Mouse (Mus musculus) adrenal gland, postnatal 25 days (tissue): ENCODE results near the gene Gna12. TPM values are rescaled to one million over a fixed set of nuclear protein-coding genes. Genes with fewer than 3 reads are reported as not detected.

Experiments used
- DNase-seq: peaks from one replicate; pipeline ENCODE4 v3.0.0; 2021; ENCODE audit warnings: mixed read lengths
- total RNA-seq: library from RNA; stranded (reverse); gene quantifications from 2 replicates; pipeline ENCODE4 v1.2.3, GENCODE M21; 2021

The Gna12 gene
- total RNA-seq, 1 experiment from 2014 or later = 166 TPM

- no peak for DNase-seq
Observed at GRCm38 (mm10) chr5:140796051-140796450, 34.2 kb downstream of the Gna12 start.

- no peak for DNase-seq
Observed at GRCm38 (mm10) chr5:140795176-140795575, 35.1 kb downstream of the Gna12 start.

- no peak for DNase-seq
Observed at GRCm38 (mm10) chr5:140794753-140795152, 35.5 kb downstream of the Gna12 start.

GRCm38 (mm10) chr5:140792233-140792632 lies 38.0 kb downstream of the Gna12 start:
- no peak for DNase-seq

GRCm38 (mm10) chr5:140790937-140791877 lies 39.0 kb downstream of the Gna12 start:
- peak; percentile 34 for DNase-seq

- no peak for DNase-seq
Observed at GRCm38 (mm10) chr5:140790392-140790791, 39.8 kb downstream of the Gna12 start.

- no peak for DNase-seq
Observed at GRCm38 (mm10) chr5:140789561-140789960, 40.7 kb downstream of the Gna12 start.

GRCm38 (mm10) chr5:140785240-140785872 lies 44.9 kb downstream of the Gna12 start:
- DNase-seq = no peak

- no peak for DNase-seq
Observed at GRCm38 (mm10) chr5:140784288-140784687, 45.9 kb downstream of the Gna12 start.

- no peak for DNase-seq
Observed at GRCm38 (mm10) chr5:140783577-140783976, 46.7 kb downstream of the Gna12 start.

- DNase-seq = no peak
Observed at GRCm38 (mm10) chr5:140781886-140782572, 48.2 kb downstream of the Gna12 start.

GRCm38 (mm10) chr5:140781122-140781521 lies 49.1 kb downstream of the Gna12 start:
- DNase-seq = no peak

- DNase-seq = no peak
Observed at GRCm38 (mm10) chr5:140776968-140777367, 53.3 kb downstream of the Gna12 start.

- no peak for DNase-seq
Observed at GRCm38 (mm10) chr5:140775111-140775510, 55.1 kb downstream of the Gna12 start.

GRCm38 (mm10) chr5:140772158-140772557 lies 58.1 kb downstream of the Gna12 start:
- DNase-seq = no peak

- DNase-seq = no peak
Observed at GRCm38 (mm10) chr5:140771612-140772011, 58.6 kb downstream of the Gna12 start.

- DNase-seq = peak; percentile 23
Observed at GRCm38 (mm10) chr5:140768333-140768732, 61.9 kb downstream of the Gna12 start.

- DNase-seq = peak; percentile 87
Observed at GRCm38 (mm10) chr5:140767704-140768141, 62.5 kb downstream of the Gna12 start.

- DNase-seq = no peak
Observed at GRCm38 (mm10) chr5:140766566-140766965, 63.7 kb downstream of the Gna12 start.

GRCm38 (mm10) chr5:140764921-140765613 lies 65.2 kb downstream of the Gna12 start:
- DNase-seq = peak; percentile 19

- DNase-seq = no peak
Observed at GRCm38 (mm10) chr5:140762540-140762939, 67.7 kb downstream of the Gna12 start.

- no peak for DNase-seq
Observed at GRCm38 (mm10) chr5:140758864-140759263, 71.4 kb downstream of the Gna12 start.
